Mouse (Mus musculus) stomach, postnatal 0 days (tissue): ENCODE data around the gene Tepp.

Experiments used
- CTCF ChIP-seq: IDR thresholded peaks from 2 replicates; pipeline ENCODE4 v1.5.1; 2016; ENCODE audit warnings: antibody characterized with exemption, low read depth, mild to moderate bottlenecking, moderate library complexity
- EP300 ChIP-seq: optimal IDR thresholded peaks from 2 replicates; pipeline ENCODE3; 2016; ENCODE audit warnings: antibody characterized with exemption

GRCm38 (mm10) chr8:95315350-95315749, 5.0 kb downstream of the Tepp start:
- no peak for TF ChIP-seq EP300
- TF ChIP-seq CTCF: no peak
